Mouse (Mus musculus): ENCODE results near the gene Ptbp3.

DNA sequence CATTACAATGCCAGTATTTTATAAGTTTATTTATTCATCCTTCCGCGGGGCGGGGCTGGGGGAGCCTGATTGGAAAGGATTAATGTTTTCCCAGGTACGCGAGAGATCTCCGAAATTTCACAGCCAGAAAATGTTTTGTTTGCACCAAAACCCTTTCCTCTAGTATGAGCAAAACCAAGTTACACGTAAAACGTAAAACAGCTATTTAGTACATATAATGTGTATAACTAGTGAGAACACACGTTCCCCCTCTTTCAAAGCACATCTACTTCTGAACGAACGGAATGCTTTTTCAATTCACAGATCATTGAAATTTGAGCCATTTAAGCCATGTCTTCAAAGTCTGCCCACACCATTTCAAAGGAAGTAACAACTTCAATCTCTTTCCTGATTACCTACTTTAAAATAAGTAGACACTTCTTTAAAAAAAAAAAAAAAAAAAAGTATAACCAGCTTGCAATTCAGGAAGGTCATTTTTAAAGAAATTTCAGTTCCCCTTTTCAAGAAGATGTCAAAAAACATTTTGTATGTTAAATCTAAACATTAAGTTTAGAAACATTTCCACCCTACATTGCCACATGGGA is 905 bp upstream of the Ptbp3 start:
- TF ChIP-seq ZNF384 (IDR thresholded peaks at IDR 0.05; ENCODE audit: low read depth, low read length) = no peak
- no peak for TF ChIP-seq ZC3H11A (IDR thresholded peaks at IDR 0.05; ENCODE audit: borderline replicate concordance, low read depth, low read length)
- TF ChIP-seq MAFK (IDR thresholded peaks at IDR 0.05; ENCODE audit: insufficient read depth, low read depth, low read length) = no peak
- TF ChIP-seq CHD2 (IDR thresholded peaks at IDR 0.05; ENCODE audit: low read depth, low read length) = no peak
- no peak for TF ChIP-seq HCFC1 (IDR thresholded peaks at IDR 0.05; ENCODE audit: borderline replicate concordance, insufficient read depth, low read length)
